Mouse (Mus musculus) adrenal gland, postnatal 25 days (tissue): Measurements from ENCODE around the gene Gm20865. TPM values are rescaled to one million over a fixed set of nuclear protein-coding genes. Genes with fewer than 3 reads are reported as not detected.
"Not testable (repeated sequence)": the region's sequence is repeated elsewhere in the genome, so short reads cannot be mapped to it uniquely, and the experiment has no call there.

Source experiments
- DNase-seq: peaks from one replicate; pipeline ENCODE4 v3.0.0; 2021; ENCODE audit warnings: mixed read lengths
- long read RNA-seq: library from polyadenylated mRNA; stranded (forward); transcript quantifications from one replicate; pipeline ENCODE4 v2.0.0, GENCODE M21; 2021
- total RNA-seq: library from RNA; stranded (reverse); gene quantifications from 2 replicates; pipeline ENCODE4 v1.2.3, GENCODE M21; 2021

Gene Gm20865
- total RNA-seq, result not detected in 2 replicates
- long read RNA-seq, result 0 reads

- not testable (repeated sequence) for DNase-seq
Observed at GRCm38 (mm10) chrY:21241275-21241674, at the start of gene Gm20865. Gene Gm20865 (plus strand): TSS chrY:21241575.

Other genes starting within 250 kb of the Gm20865 start
- not detected in 2 replicates for gene Gm29866, start 247.9 kb upstream of the Gm20865 start, total RNA-seq
- gene Gm20909, start 77.0 kb upstream of the Gm20865 start, total RNA-seq, result not detected in 2 replicates